In the genomic region with DNA sequence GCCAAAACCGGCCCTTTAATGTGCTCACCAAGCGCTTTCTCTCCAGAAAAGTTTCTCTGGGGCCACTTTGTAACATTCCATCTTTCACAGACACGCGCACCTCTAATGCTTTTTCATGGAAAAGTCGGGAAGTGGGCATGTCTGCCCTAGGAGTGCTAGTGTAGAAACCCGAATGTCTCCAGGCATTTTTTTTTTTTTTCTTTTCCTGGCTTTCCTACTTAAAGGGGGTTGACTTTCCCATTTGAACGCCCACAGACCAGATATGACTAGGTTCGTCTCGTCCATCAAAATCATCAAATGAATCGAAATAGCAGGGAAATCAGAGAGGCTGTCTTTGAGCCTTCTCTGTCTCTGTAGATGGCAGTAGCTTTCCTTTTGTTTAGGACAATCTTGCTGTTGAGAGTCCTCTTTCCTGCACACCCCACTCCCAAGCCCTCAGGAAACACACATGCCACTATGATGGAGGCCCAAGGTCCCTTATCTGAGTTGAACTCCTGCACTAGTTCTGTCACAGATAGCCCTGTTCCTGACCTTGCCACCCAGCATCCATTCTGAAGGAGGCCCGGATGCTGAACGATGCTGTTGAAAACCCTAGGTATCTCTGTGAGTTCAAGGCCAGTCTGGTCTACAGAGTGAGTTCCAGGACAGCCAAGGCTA, we compare ENCODE assay signal across 8 mouse cellular contexts. TPM values are rescaled to one million over a fixed set of nuclear protein-coding genes. Genes with fewer than 3 reads are reported as not detected.
DNase-seq lines count a peak whose midpoint lies in the region; ATAC-seq lines count a peak whose summit lies in the region.

No protein-coding gene starts in this region.

- H3K9me3 ChIP-seq in forebrain, embryonic 14.5 days (replicated peaks; ENCODE audit: control insufficient read depth, low read length) = no peaks in the 10 kb centered on the region
- no peaks in the 10 kb centered on the region for H3K9me3 ChIP-seq in kidney, embryonic 16.5 days (ENCODE audit: low read length)
- H3K9me3 ChIP-seq in midbrain, embryonic 12.5 days = no peaks in the 10 kb centered on the region

- 24% methylated on average over 12 of the region's 12 CpGs for WGBS in forebrain, embryonic 14.5 days
- WGBS in kidney, embryonic 16.5 days = 17% methylated on average over 12 of the region's 12 CpGs
- WGBS in midbrain, embryonic 12.5 days = 23% methylated on average over 12 of the region's 12 CpGs

- H3K4me1 ChIP-seq in forebrain, embryonic 14.5 days (ENCODE audit: control insufficient read depth, insufficient read depth, low read length) = peaks cover 8% of the 10 kb centered on the region
- H3K4me1 ChIP-seq in kidney, embryonic 16.5 days (ENCODE audit: insufficient read depth, low read length) = peaks cover 18% of the 10 kb centered on the region
- H3K4me1 ChIP-seq in midbrain, embryonic 12.5 days = peaks cover 21% of the 10 kb centered on the region

- no peak; the same call in 1 of the 2 replicates for ATAC-seq in forebrain, embryonic 14.5 days
- ATAC-seq in kidney, embryonic 16.5 days (ENCODE audit: low FRiP score, low TSS enrichment) = no peak
- no peak for ATAC-seq in midbrain, embryonic 12.5 days (ENCODE audit: low FRiP score, low read depth)

- H3K27ac ChIP-seq in forebrain, embryonic 14.5 days (ENCODE audit: low read depth, low read length) = peak overlapping the region; percentile 96
- H3K27ac ChIP-seq in kidney, embryonic 16.5 days (ENCODE audit: low read length) = peak overlapping the region; percentile 97
- H3K27ac ChIP-seq in midbrain, embryonic 12.5 days (replicated peaks) = peak overlapping the region; percentile 97

- no peaks in the 10 kb centered on the region for H3K27me3 ChIP-seq in forebrain, embryonic 14.5 days (replicated peaks; ENCODE audit: control insufficient read depth, insufficient read depth, low read length)
- H3K27me3 ChIP-seq in kidney, embryonic 16.5 days (ENCODE audit: insufficient read depth, low read length) = no peaks in the 10 kb centered on the region
- H3K27me3 ChIP-seq in midbrain, embryonic 12.5 days = no peaks in the 10 kb centered on the region

- peak overlapping the region; percentile 68 for H3K9ac ChIP-seq in forebrain, embryonic 14.5 days (ENCODE audit: low read length)
- H3K9ac ChIP-seq in kidney, embryonic 16.5 days (replicated peaks; ENCODE audit: low read length) = peak overlapping the region; percentile 64
- peak overlapping the region; percentile 60 for H3K9ac ChIP-seq in midbrain, embryonic 12.5 days (replicated peaks)

- H3K4me3 ChIP-seq in forebrain, embryonic 14.5 days (ENCODE audit: low read depth, low read length) = peak overlapping the region; percentile 98
- H3K4me3 ChIP-seq in kidney, embryonic 16.5 days (ENCODE audit: low read length) = peak overlapping the region; percentile 88
- H3K4me3 ChIP-seq in midbrain, embryonic 12.5 days = peak overlapping the region; percentile 99

- peak; percentile 46 for DNase-seq in kidney, adult 9 months
- DNase-seq in kidney, postnatal 25 days = no peak
- DNase-seq in adrenal gland, postnatal 14 days = peak; percentile 41
- DNase-seq in forebrain, embryonic 14.5 days (ENCODE audit: low spot score) = peak; percentile 16
- DNase-seq in thymus, postnatal 25 days = peak; percentile 33
- no peak for DNase-seq in left cerebral cortex, adult 9 months (ENCODE audit: low spot score in 2 of 2)

- H3K36me3 ChIP-seq in forebrain, embryonic 14.5 days (ENCODE audit: control insufficient read depth, insufficient read depth, low read length) = no peaks in the 10 kb centered on the region
- H3K36me3 ChIP-seq in kidney, embryonic 16.5 days (ENCODE audit: insufficient read depth, low read length) = peaks cover 10% of the 10 kb centered on the region
- H3K36me3 ChIP-seq in midbrain, embryonic 12.5 days = peaks cover 12% of the 10 kb centered on the region

- H3K4me2 ChIP-seq in forebrain, embryonic 14.5 days (ENCODE audit: low read length) = peak overlapping the region; percentile 75
- peak overlapping the region; percentile 61 for H3K4me2 ChIP-seq in kidney, embryonic 16.5 days (replicated peaks; ENCODE audit: low read depth, low read length)
- peak overlapping the region; percentile 65 for H3K4me2 ChIP-seq in midbrain, embryonic 12.5 days (replicated peaks)

RNA-seq across cellular contexts. Expression of gene Srrm1, which starts 0.8 kb away (rescaled TPM):
- total RNA-seq in adrenal gland, postnatal 14 days (2021) = 120 and 136 TPM in 2 replicates
- polyA plus RNA-seq in forebrain, embryonic 14.5 days (2014; fragmentation: Nextera tagmentation; extraction: Ambion mirVana) = 129 and 152 TPM in 2 replicates
- 180 and 233 TPM in 2 replicates for polyA plus RNA-seq in kidney, embryonic 16.5 days (2015; fragmentation: Nextera tagmentation; extraction: Ambion mirVana)
- polyA plus RNA-seq in midbrain, embryonic 12.5 days (2016; fragmentation: Nextera tagmentation; extraction: Ambion mirVana) = 249 and 257 TPM in 2 replicates

RNA-seq across cellular contexts. Expression of gene Ncmap, which starts 44.1 kb away (rescaled TPM):
- total RNA-seq in adrenal gland, postnatal 14 days (2021) = 1.2 TPM in 1 of 2 replicates, not detected in the other
- 0.41 and 0.49 TPM in 2 replicates for polyA plus RNA-seq in forebrain, embryonic 14.5 days (2014; fragmentation: Nextera tagmentation; extraction: Ambion mirVana)
- polyA plus RNA-seq in kidney, embryonic 16.5 days (2015; fragmentation: Nextera tagmentation; extraction: Ambion mirVana) = 2.0 and 4.3 TPM in 2 replicates
- 0.58 and 0.65 TPM in 2 replicates for polyA plus RNA-seq in midbrain, embryonic 12.5 days (2016; fragmentation: Nextera tagmentation; extraction: Ambion mirVana)

Comparison
In these comparisons a context has a peak if more than half of its experiments do, and no peak if none do; other contexts are left out.
1. DNase-seq: peak in kidney, adult 9 months (single experiment), adrenal gland, postnatal 14 days (single experiment), forebrain, embryonic 14.5 days (single experiment) and thymus, postnatal 25 days (single experiment); none in kidney, postnatal 25 days (0 of 2) and left cerebral cortex, adult 9 months (0 of 2).
2. Peak in every context shown above with its lines, with median percentiles within 50 percentile points of each other: H3K27ac ChIP-seq, H3K4me2 ChIP-seq, H3K4me3 ChIP-seq and H3K9ac ChIP-seq.